Mouse (Mus musculus) hematopoietic stem cell, adult 5-6 weeks (primary cell): ENCODE measurements around the gene Gm21693. TPM values are rescaled to one million over a fixed set of nuclear protein-coding genes. Genes with fewer than 3 reads are reported as not detected.
"Not testable (repeated sequence)": the region's sequence is repeated elsewhere in the genome, so short reads cannot be mapped to it uniquely, and the experiment has no call there.

Source experiments
- ATAC-seq, 2 experiments: fragments of 125-278 bp in 1 of 2; replicated peaks in 1 of 2; 2 replicates each; pipeline ENCODE4 v1.8.0; 2016 to 2017; ENCODE audit warnings: inconsistent platforms in 2 of 2, mild to moderate bottlenecking in 2 of 2, moderate number of reproducible peaks in 2 of 2, low read depth in 1 of 2, moderate TSS enrichment in 1 of 2; ENCODE audit not compliant: low FRiP score in 2 of 2, poor library complexity in 2 of 2, severe bottlenecking in 2 of 2, insufficient read depth in 1 of 2, low TSS enrichment in 1 of 2
- total RNA-seq: library from RNA; stranded (forward); fragments of 172-1452, 232-1000 nt; gene quantifications from 2 replicates; pipeline ENCODE4 v1.2.3, GENCODE M21; 2017

Gene Gm21693
- total RNA-seq = not detected in 2 replicates

- not testable (repeated sequence) for ATAC-seq
These were observed at the start of gene Gm21693 for GRCm38 (mm10) chrY:3345229-3345628. TSS of gene Gm21693 (minus strand) at chrY:3345329.

GRCm38 (mm10) chrY:3340661-3341060, 4.5 kb downstream of the Gm21693 start:
- not testable (repeated sequence) for ATAC-seq

DNA sequence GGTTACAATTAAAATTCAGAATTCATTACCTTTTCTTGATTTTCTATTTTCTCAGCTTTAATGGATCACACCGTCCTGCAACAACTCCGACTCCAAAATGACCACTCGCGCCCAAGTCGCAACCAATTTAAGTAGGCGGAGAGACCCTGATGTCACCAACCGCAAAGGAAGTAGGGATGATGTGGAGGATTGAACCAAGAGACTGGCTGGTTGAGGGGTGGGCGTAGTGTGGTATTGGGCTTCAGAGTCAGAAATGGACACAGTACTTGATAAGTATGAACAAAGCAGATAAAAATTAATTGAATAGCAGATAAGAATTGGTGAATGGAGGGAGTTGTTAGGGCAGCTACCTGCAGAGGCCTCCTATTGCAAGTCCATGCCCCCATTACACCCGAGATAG, 38.8 kb downstream of the Gm21693 start, which contains the start of gene Gm21677:
Gene Gm21677, minus strand, starts transcription at position 101 of the 400 bp plus-strand sequence.
- ATAC-seq = not testable (repeated sequence)

Other genes starting within 250 kb of the Gm21693 start
- not detected in 2 replicates for gene Gm21677, start 38.9 kb downstream of the Gm21693 start, total RNA-seq
- not detected in 2 replicates for gene Gm21704, start 64.8 kb upstream of the Gm21693 start, total RNA-seq
- gene Gm21708, start 64.8 kb upstream of the Gm21693 start, total RNA-seq = not detected in 2 replicates